Mouse (Mus musculus) kidney, embryonic 14.5 days (tissue): ENCODE measurements around the gene Grhl3. TPM values are rescaled to one million over a fixed set of nuclear protein-coding genes. Genes with fewer than 3 reads are reported as not detected.

Experiments used
- ATAC-seq: fragments of 200-750 bp; cut with Nextera tagmentation; 2 replicates; pipeline ENCODE4 v1.8.0; 2017; ENCODE audit warnings: moderate number of reproducible peaks, mild to moderate bottlenecking, moderate TSS enrichment, moderate library complexity; ENCODE audit not compliant: low FRiP score, low TSS enrichment
- H3K27ac ChIP-seq: fragments of 300-500 bp; sonication (generic); 2 replicates; pipeline ENCODE4 v1.5.1; 2014; ENCODE audit warnings: low read depth, mild to moderate bottlenecking, low read length, moderate library complexity, mixed read lengths
- H3K27me3 ChIP-seq: fragments of 300-500 bp; sonication (generic); 2 replicates; pipeline ENCODE4 v1.6.1; 2014; ENCODE audit warnings: mild to moderate bottlenecking, low read length; ENCODE audit not compliant: control insufficient read depth, insufficient read depth
- H3K36me3 ChIP-seq: fragments of 300-500 bp; sonication (generic); 2 replicates; pipeline ENCODE4 v1.6.1; 2014; ENCODE audit warnings: low read length, mixed read lengths; ENCODE audit not compliant: control insufficient read depth, insufficient read depth
- H3K4me1 ChIP-seq: fragments of 300-500 bp; sonication (generic); 2 replicates; pipeline ENCODE4 v1.6.1; 2014; ENCODE audit warnings: low read length, mixed read lengths; ENCODE audit not compliant: control insufficient read depth, insufficient read depth
- H3K4me2 ChIP-seq: fragments of 300-500 bp; sonication (generic); replicated peaks from 2 replicates; pipeline ENCODE4 v1.6.1; 2014; ENCODE audit warnings: low read depth, mild to moderate bottlenecking, low read length
- H3K4me3 ChIP-seq: fragments of 300-500 bp; sonication (generic); 2 replicates; pipeline ENCODE4 v1.5.1; 2014; ENCODE audit warnings: mild to moderate bottlenecking, low read length
- H3K9ac ChIP-seq: fragments of 300-500 bp; sonication (generic); 2 replicates; pipeline ENCODE4 v1.6.1; 2014; ENCODE audit warnings: low read depth, mild to moderate bottlenecking, low read length, moderate library complexity
- H3K9me3 ChIP-seq: fragments of 300-500 bp; sonication (generic); 2 replicates; pipeline ENCODE4 v1.6.1; 2016; ENCODE audit warnings: low read length; ENCODE audit not compliant: control insufficient read depth
- WGBS: fragments of 180-500 bp; shearing (Covaris S2); extraction: QIAGEN DNeasy Blood & Tissue Kit; methylation state at CpG from one replicate; pipeline ENCODE4 v1.1.7; 2014; 5-methylcytosine and 5-hydroxymethylcytosine counted together
- microRNA-seq: library from miRNA; unstranded; fragments of <30 nt; microRNA quantifications from one replicate; pipeline ENCODE4, GENCODE M21; 2016
- polyA plus RNA-seq: library from polyadenylated mRNA; unstranded; fragments of >200 nt; fragmentation: Nextera tagmentation; extraction: Ambion mirVana; gene quantifications from 2 replicates; pipeline ENCODE4 v1.2.1, GENCODE M21; 2014

Grhl3 gene
- polyA plus RNA-seq, 1 experiment from 2014 or later: 2.3 TPM

DNA sequence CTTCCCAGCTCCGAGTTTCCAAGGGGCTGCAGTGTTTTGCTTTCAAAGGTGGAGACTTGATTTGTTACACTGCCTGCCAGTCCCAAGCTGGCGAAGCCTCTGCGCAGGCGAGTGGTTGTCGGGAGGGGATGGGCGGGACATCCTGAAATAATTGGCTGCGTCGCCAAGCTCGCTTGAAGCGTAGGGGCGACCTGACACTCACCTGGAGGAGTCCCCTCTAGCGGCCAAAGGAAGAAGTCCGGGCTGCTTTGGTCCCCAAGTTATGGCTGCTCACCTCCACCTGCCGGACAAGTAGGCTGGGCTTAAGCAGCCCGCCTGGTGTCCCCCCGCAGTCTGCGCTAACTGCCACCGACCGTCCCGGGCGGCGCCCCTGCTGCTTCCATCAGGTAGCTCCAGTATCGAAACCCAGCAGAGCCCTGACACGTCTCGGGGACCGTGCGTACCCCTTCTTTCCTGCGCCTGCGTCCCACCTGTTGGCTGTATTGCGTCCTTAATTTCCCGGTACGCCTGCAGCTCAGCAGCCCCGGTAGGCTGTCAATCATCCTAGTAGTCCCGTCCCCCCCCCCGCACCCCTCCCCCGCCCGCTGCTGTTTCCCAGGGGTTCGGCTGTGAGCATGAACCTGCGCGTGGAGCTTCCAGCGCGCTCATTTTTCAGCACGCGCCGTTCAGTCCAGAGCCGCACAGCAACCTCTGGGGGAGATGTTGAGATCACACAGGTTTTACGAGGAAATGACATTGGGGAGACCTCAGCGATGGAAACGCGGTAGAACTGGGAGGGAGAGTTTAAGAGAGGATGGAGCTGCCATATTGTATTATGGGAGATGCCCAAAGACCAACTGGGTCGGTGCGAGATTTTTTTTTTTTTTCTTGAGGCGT, 78.7 kb downstream of the Grhl3 start, which contains the start of the genes Stpg1 and Nipal3:
Stpg1 (plus strand) TSS at position 270 of the 876 bp plus-strand sequence.
Nipal3 (minus strand) TSS at position 518 of the 876 bp plus-strand sequence.
- Histone ChIP-seq H3K4me3 (peak within 1 kb of the TSS; percentile 73), H3K9me3 (no peaks in the 10 kb centered on the region), H3K27ac (peak within 1 kb of the TSS; percentile 37; the same call in 1 of the 2 replicates), H3K4me2 (peak within 1 kb of the TSS; percentile 92), H3K4me1 (no peaks in the 10 kb centered on the region), H3K27me3 (no peaks in the 10 kb centered on the region), H3K36me3 (no peaks in the 10 kb centered on the region; the same call in 1 of the 2 replicates), H3K9ac (peak within 1 kb of the TSS; percentile 53)
- under 1% methylated on average over 53 of the region's 53 CpGs for WGBS
- peak; percentile 94 for ATAC-seq

DNA sequence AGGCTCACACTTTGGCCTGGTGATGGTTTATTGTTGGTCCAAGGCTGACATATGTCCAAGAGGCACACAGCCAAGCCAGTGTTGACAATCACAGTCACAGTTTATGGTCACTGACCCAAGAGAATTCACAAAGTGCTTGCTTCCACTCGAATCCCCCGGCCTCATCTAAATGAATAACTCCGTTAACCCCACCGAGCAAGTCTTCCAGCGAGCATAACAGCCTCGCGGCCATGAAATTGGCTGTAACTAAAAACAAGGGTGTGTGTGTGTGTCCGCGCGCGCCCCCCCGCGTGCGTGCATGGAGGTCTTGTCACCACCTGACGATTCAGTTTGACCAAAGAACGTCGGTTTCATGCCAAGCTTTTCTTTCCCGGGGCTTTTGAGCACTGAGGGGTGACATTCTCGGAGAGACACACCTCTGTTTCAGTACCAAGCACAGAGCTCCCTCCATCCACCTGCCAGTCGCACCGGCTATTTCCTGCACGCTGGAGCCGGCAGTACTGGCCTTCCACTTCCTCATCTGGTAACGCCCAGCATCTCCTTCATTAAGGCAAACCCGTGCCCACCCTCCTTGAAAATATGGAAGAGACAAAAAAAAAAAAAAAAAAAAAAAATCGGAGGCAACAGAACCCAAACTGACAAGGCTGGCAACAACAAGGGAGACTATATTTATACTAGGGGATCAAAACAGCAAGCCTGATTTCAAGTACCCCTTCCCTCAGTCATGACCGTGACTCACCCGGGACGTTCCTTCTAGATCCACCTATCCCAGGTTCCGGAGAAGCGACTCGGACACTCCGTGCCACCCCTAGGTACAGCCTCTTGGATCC, 79.5 kb downstream of the Grhl3 start:
- no peak overlapping the region for H3K27ac ChIP-seq
- H3K36me3 ChIP-seq: peaks cover 4% of the 10 kb centered on the region; the same call in 1 of the 2 replicates
- 2% methylated on average over 33 of the region's 33 CpGs for WGBS
- H3K4me1 ChIP-seq: no peaks in the 10 kb centered on the region
- peak overlapping the region; percentile 73 for H3K4me3 ChIP-seq
- H3K9ac ChIP-seq: peak overlapping the region; percentile 37
- peak overlapping the region; percentile 92 for H3K4me2 ChIP-seq
- no peaks in the 10 kb centered on the region for H3K9me3 ChIP-seq
- no peaks in the 10 kb centered on the region for H3K27me3 ChIP-seq
- ATAC-seq: no peak

DNA sequence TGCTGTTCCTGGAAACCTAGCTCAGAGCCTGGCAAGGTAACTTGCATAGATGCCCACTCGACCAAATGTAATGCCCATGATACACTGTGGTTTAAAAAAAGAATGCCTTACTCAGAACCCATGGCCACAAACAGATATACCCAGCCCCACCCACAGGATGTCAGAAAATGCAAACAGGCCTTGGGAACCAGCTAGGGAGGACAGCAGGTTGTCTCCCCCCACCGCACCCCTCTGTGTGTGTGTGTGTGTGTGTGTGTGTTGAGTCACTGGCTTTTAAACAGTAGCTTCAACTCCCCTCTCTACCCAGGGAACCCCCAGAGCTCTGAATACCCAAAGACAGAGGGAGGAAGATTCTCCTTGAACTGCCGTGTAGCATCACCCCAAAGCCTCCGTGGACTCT, 80.2 kb downstream of the Grhl3 start:
- peak overlapping the region; percentile 37; the same call in 1 of the 2 replicates for H3K9ac ChIP-seq
- no peak overlapping the region for H3K27ac ChIP-seq
- peak overlapping the region; percentile 92 for H3K4me2 ChIP-seq
- H3K9me3 ChIP-seq: no peaks in the 10 kb centered on the region
- 52% methylated on average over 4 of the region's 4 CpGs for WGBS
- H3K36me3 ChIP-seq: peaks cover 4% of the 10 kb centered on the region; the same call in 1 of the 2 replicates
- H3K4me3 ChIP-seq: peak overlapping the region; percentile 73; the same call in 1 of the 2 replicates
- no peaks in the 10 kb centered on the region for H3K4me1 ChIP-seq
- no peak for ATAC-seq
- H3K27me3 ChIP-seq: no peaks in the 10 kb centered on the region

Small RNAs within 50 kb of the gene (microRNA-seq; reads per million reads assigned to microRNA genes)
- gene Gm25317: not detected

Other genes with a start within 250 kb of the Grhl3 start
- 254 and 273 TPM in 2 replicates for gene Srrm1, start 220.3 kb downstream of the Grhl3 start, polyA plus RNA-seq
- 2.5 and 2.9 TPM in 2 replicates for gene Ncmap, start 175.4 kb downstream of the Grhl3 start, polyA plus RNA-seq
- gene Rcan3, start 139.8 kb downstream of the Grhl3 start, polyA plus RNA-seq: 14.1 and 15.2 TPM in 2 replicates
- gene Stpg1, start 78.8 kb downstream of the Grhl3 start, polyA plus RNA-seq: 0.64 and 0.81 TPM in 2 replicates
- gene Nipal3, start 78.6 kb downstream of the Grhl3 start, polyA plus RNA-seq: 2.7 and 3.8 TPM in 2 replicates
- 0.46 and 1.1 TPM in 2 replicates for gene Ifnlr1, start 112.7 kb upstream of the Grhl3 start, polyA plus RNA-seq
- not detected in 2 replicates for gene Il22ra1, start 154.5 kb upstream of the Grhl3 start, polyA plus RNA-seq
- 0.06 and 0.35 TPM in 2 replicates for gene Myom3, start 186.1 kb upstream of the Grhl3 start, polyA plus RNA-seq